25 mouse cellular contexts compared by ENCODE assay signal in genomic region chr4:34260468-34260867, GRCm38 (mm10).
A peak's percentile ranks its signal among the peaks of the same experiment; 100 is the strongest.
DNase-seq lines count a peak whose midpoint lies in the region; ATAC-seq and TF ChIP-seq lines count a peak whose summit lies in the region.
"Had no signal": no experiment of that assay in that cellular context is flagged by ENCODE, and none has a peak within 500 bp of the region (broad histone marks: within the 10 kb centered on the region; RNA-seq: fewer than 3 reads in every experiment).

No protein-coding gene starts in this region.

- DNase-seq in 3134 (ENCODE audit: extremely low read depth, insufficient read length, low spot score) = peak; percentile 59
- no peak for DNase-seq in ES-E14 (ENCODE audit: low read depth, low spot score)
- no peak for DNase-seq in Patski (ENCODE audit: low read depth, low spot score)
- DNase-seq in layer of hippocampus, postnatal 14 days (ENCODE audit: low spot score in 2 of 2) = no peak
- DNase-seq in cerebellum, adult 2 months = no peak
- no peak for DNase-seq in spleen, adult 18-20 months
- DNase-seq: adrenal gland, postnatal 10 days; cerebellum, adult 11-12 months; cerebellum, adult 9-10 months; cerebellum, postnatal 14 days; forebrain, postnatal 0 days; gastrocnemius, postnatal 25 days; heart, adult 18-20 months; heart, postnatal 14 days; heart, postnatal 4 days; kidney, adult 18-20 months had no signal

- 99% methylated on average over 4 of the region's 4 CpGs for WGBS in cerebellum, adult 2 months

- TF ChIP-seq CTCF in Patski (IDR thresholded peaks at IDR 0.05) = no peak
- no peak for TF ChIP-seq CTCF in cerebellum, adult 2 months (IDR thresholded peaks at IDR 0.05; ENCODE audit: borderline replicate concordance, insufficient read depth, low read depth, low read length)

- no peaks in the 10 kb centered on the region for H3K4me1 ChIP-seq in ES-E14 (ENCODE audit: control insufficient read depth in 2 of 2, insufficient read depth in 2 of 2, low read length in 2 of 2, poor library complexity in 1 of 2)
- H3K4me1 ChIP-seq in cerebellum, adult 2 months (ENCODE audit: control insufficient read depth, insufficient read depth, low read length) = no peaks in the 10 kb centered on the region
- H3K4me1 ChIP-seq: forebrain, embryonic 10.5 days; forebrain, embryonic 13.5 days; heart, embryonic 10.5 days; heart, embryonic 13.5 days had no signal

- CTCF ChIA-PET in Patski (lab: Charles Lee) = no interaction called here

- H3K27ac ChIP-seq in ES-E14 (ENCODE audit: insufficient read depth, low read depth, low read length, poor library complexity, severe bottlenecking) = no peak overlapping the region
- no peak overlapping the region for H3K27ac ChIP-seq in cerebellum, adult 2 months (ENCODE audit: insufficient read depth, low read length)
- H3K27ac ChIP-seq: forebrain, embryonic 10.5 days; forebrain, embryonic 13.5 days; heart, embryonic 10.5 days; heart, embryonic 13.5 days; hindbrain, embryonic 14.5 days; hindbrain, postnatal 0 days had no signal

- H3K36me3 ChIP-seq in ES-E14 (ENCODE audit: control insufficient read depth, insufficient read depth, low read length, poor library complexity, severe bottlenecking) = no peaks in the 10 kb centered on the region
- H3K36me3 ChIP-seq: forebrain, embryonic 10.5 days; G1E; heart, embryonic 10.5 days; heart, embryonic 13.5 days had no signal

- no peaks in the 10 kb centered on the region for H3K9me3 ChIP-seq in ES-E14 (ENCODE audit: control insufficient read depth, insufficient read depth, low read depth, low read length)
- H3K9me3 ChIP-seq: forebrain, embryonic 10.5 days; forebrain, embryonic 13.5 days; G1E; heart, embryonic 10.5 days; heart, embryonic 13.5 days had no signal

- H3K9ac ChIP-seq in ES-E14 (ENCODE audit: insufficient read depth, low read depth, low read length, poor library complexity, severe bottlenecking) = no peak overlapping the region
- H3K9ac ChIP-seq: forebrain, embryonic 13.5 days; forebrain, postnatal 0 days; heart, embryonic 13.5 days; hindbrain, embryonic 14.5 days had no signal

- POLR2A ChIA-PET in Patski (lab: Charles Lee) = no interaction called here

- in situ Hi-C loops in ES-E14 (cut with MboI; ENCODE audit: low sequenced_read_pairs in 2 of 2, unreplicated experiment in 2 of 2) (no loop called here), Patski (cut with MboI; ENCODE audit: low pct_unique_long_range_greater_than_20kb) (no loop called here)

- TF ChIP-seq POLR2A in cerebellum, adult 2 months (IDR thresholded peaks at IDR 0.05; ENCODE audit: borderline replicate concordance, insufficient read depth, low read length) = no peak

- no peak overlapping the region for H3K4me3 ChIP-seq in ES-E14 (ENCODE audit: insufficient read depth in 1 of 2, low read depth in 1 of 2, low read length in 2 of 2, poor library complexity in 1 of 2, severe bottlenecking in 1 of 2)
- no peak overlapping the region for H3K4me3 ChIP-seq in cerebellum, adult 2 months (replicated peaks; ENCODE audit: insufficient read depth, low read depth, low read length)
- H3K4me3 ChIP-seq: forebrain, embryonic 10.5 days; forebrain, embryonic 13.5 days; heart, embryonic 10.5 days; heart, embryonic 13.5 days had no signal

- H3K27me3 ChIP-seq in Patski = no peaks in the 10 kb centered on the region
- H3K27me3 ChIP-seq in cerebellum, adult 2 months (ENCODE audit: control insufficient read depth, insufficient read depth, low read length) = no peaks in the 10 kb centered on the region
- H3K27me3 ChIP-seq: forebrain, embryonic 13.5 days; heart, embryonic 13.5 days had no signal

- ATAC-seq in Patski = peak; percentile 51
- ATAC-seq: forebrain, embryonic 13.5 days; forebrain, postnatal 0 days; hindbrain, postnatal 0 days; inflammation-experienced regulatory T-cells, adult 6 months; intestine, embryonic 16.5 days had no signal

TF ChIP-seq in ES-E14, 5 proteins besides CTCF, POLR2A, EP300 and RAD21:
- TF ChIP-seq ZNF384 (IDR thresholded peaks at IDR 0.05; ENCODE audit: low read depth, low read length) (no peak), CHD2 (IDR thresholded peaks at IDR 0.05; ENCODE audit: low read depth, low read length) (no peak), ZC3H11A (IDR thresholded peaks at IDR 0.05; ENCODE audit: borderline replicate concordance, low read depth, low read length) (no peak), MAFK (IDR thresholded peaks at IDR 0.05; ENCODE audit: insufficient read depth, low read depth, low read length) (0 out of 2 replicates have a peak, but pooled peaks have one; percentile 23), HCFC1 (IDR thresholded peaks at IDR 0.05; ENCODE audit: borderline replicate concordance, insufficient read depth, low read length) (no peak)
